Mouse (Mus musculus) spleen, adult 2 months (tissue): ENCODE data around the gene Gpr183.

Experiments used
- CTCF ChIP-seq: fragments of 200-500 bp; IDR thresholded peaks from 2 replicates; pipeline ENCODE4 v1.5.1; 2011; ENCODE audit warnings: mild to moderate bottlenecking, inconsistent platforms; ENCODE audit not compliant: insufficient read depth, insufficient read length, insufficient replicate concordance; ENCODE audit errors: extremely low read depth
- POLR2A ChIP-seq: fragments of 200-500 bp; IDR thresholded peaks from 2 replicates; pipeline ENCODE4 v1.6.1; 2011; ENCODE audit warnings: low read depth, low read length, inconsistent platforms

DNA sequence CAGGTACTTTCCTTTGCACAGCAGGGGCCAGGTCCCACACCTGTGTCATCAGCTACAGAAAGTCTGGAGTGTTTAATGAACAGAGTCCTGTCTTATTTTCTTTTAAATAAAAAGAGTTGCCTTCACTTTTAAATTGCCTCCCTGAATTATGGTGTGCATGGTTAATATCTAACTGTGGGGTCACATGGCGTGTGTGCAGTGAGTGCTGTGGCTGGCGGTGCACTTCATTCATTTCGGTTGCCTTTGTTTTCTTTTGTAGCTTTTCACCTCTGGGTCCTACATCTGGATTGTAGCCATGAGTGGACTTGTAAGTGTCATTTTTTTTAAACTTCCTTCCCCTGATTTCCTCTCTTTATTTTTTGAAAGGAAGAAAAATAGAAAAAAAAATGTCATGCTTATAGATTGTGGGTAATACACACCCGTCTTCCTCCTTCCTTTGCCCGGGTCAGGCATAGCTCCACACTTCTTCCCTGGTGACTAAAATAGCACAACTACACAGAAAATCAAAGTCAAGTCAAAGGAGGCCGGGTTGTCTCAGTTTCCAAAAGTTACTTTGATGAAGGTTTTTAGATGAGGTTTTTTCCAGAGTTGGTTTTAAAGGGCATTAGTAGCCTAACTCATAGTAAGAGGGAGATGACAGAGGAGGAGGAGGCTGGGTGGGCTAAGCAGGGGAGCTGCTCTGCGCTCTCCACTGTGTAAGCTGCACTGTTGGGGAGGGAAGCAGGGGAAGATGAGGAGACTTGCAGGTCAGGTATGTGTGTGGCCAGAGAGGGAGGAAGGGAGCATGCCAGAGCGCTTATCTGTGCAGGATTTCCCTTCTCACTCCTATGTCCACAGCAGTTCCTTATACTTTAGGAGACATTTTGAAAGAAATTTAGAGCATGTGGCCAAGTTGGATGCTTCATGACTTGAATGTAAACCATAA, 18.3 kb upstream of the Gpr183 start:
- no peak for TF ChIP-seq CTCF
- TF ChIP-seq POLR2A, result no peak
